Comparison of ENCODE assay signal across 11 mouse cellular contexts in genomic region chr9:75401593-75402504, GRCm38 (mm10). TPM values are rescaled to one million over a fixed set of nuclear protein-coding genes. Genes with fewer than 3 reads are reported as not detected.
DNase-seq lines count a peak whose midpoint lies in the region; ATAC-seq and TF ChIP-seq lines count a peak whose summit lies in the region.
"Had no signal": no experiment of that assay in that cellular context is flagged by ENCODE, and none has a peak within 500 bp of the region (broad histone marks: within the 10 kb centered on the region; RNA-seq: fewer than 3 reads in every experiment).

No protein-coding gene starts in this region.

- peak overlapping the region; percentile 41; the same call in 1 of the 2 replicates for H3K27ac ChIP-seq in limb, embryonic 12.5 days
- no peak overlapping the region for H3K27ac ChIP-seq in limb, embryonic 10.5 days
- peak overlapping the region; percentile 53; the same call in 1 of the 2 replicates for H3K27ac ChIP-seq in heart, postnatal 0 days (ENCODE audit: low read depth)
- no peak overlapping the region for H3K27ac ChIP-seq in stomach, embryonic 16.5 days (ENCODE audit: low read length)

- H3K4me3 ChIP-seq in limb, embryonic 12.5 days (replicated peaks): no peak overlapping the region
- H3K4me3 ChIP-seq in limb, embryonic 10.5 days: no peak overlapping the region
- H3K4me3 ChIP-seq in heart, postnatal 0 days (ENCODE audit: low read depth, low read length): no peak overlapping the region
- no peak overlapping the region for H3K4me3 ChIP-seq in stomach, embryonic 16.5 days (replicated peaks; ENCODE audit: low read length)
- H3K4me3 ChIP-seq: erythroblast, embryonic 14.5 days had no signal

- H3K4me2 ChIP-seq in limb, embryonic 12.5 days: no peak overlapping the region
- H3K4me2 ChIP-seq in heart, postnatal 0 days (ENCODE audit: low read depth, low read length): peak overlapping the region; percentile 33
- no peak overlapping the region for H3K4me2 ChIP-seq in stomach, embryonic 16.5 days (ENCODE audit: low read depth, low read length)

- TF ChIP-seq EP300 in heart, postnatal 0 days (IDR thresholded peaks at IDR 0.05; ENCODE audit: low read depth): no peak

- peaks cover 23% of the 10 kb centered on the region for H3K36me3 ChIP-seq in limb, embryonic 12.5 days
- H3K36me3 ChIP-seq in limb, embryonic 10.5 days: peaks cover 23% of the 10 kb centered on the region
- peaks cover 16% of the 10 kb centered on the region for H3K36me3 ChIP-seq in heart, postnatal 0 days (replicated peaks; ENCODE audit: control insufficient read depth, insufficient read depth, low read length)
- H3K36me3 ChIP-seq in stomach, embryonic 16.5 days (ENCODE audit: control insufficient read depth, insufficient read depth, low read length): no peaks in the 10 kb centered on the region

- no peaks in the 10 kb centered on the region for H3K9me3 ChIP-seq in limb, embryonic 12.5 days
- no peaks in the 10 kb centered on the region for H3K9me3 ChIP-seq in limb, embryonic 10.5 days (replicated peaks)
- no peaks in the 10 kb centered on the region for H3K9me3 ChIP-seq in heart, postnatal 0 days (replicated peaks; ENCODE audit: control insufficient read depth, low read length)
- no peaks in the 10 kb centered on the region for H3K9me3 ChIP-seq in stomach, embryonic 16.5 days (replicated peaks; ENCODE audit: control insufficient read depth, low read length)

- no peak for ATAC-seq in limb, embryonic 12.5 days (ENCODE audit: insufficient number of reproducible peaks, insufficient read depth, low FRiP score, low TSS enrichment, low read depth)
- no peak; the same call in 1 of the 2 replicates for ATAC-seq in heart, postnatal 0 days (ENCODE audit: insufficient read depth, low read depth)
- no peak for ATAC-seq in stomach, embryonic 16.5 days (ENCODE audit: insufficient read depth, low FRiP score)

- no peak for TF ChIP-seq CTCF in heart, postnatal 0 days (IDR thresholded peaks at IDR 0.05; ENCODE audit: low read depth)

- WGBS in limb, embryonic 12.5 days: 69% methylated on average over 20 of the region's 20 CpGs
- 80% methylated on average over 20 of the region's 20 CpGs for WGBS in limb, embryonic 10.5 days
- WGBS in heart, postnatal 0 days: 27% methylated on average over 20 of the region's 20 CpGs
- WGBS in stomach, embryonic 16.5 days: 51% methylated on average over 20 of the region's 20 CpGs

- peak; percentile 15 for DNase-seq in adrenal gland, adult 2 months
- no peak for DNase-seq in adrenal gland, adult 18-20 months (ENCODE audit: low spot score in 2 of 2)
- DNase-seq in limb, embryonic 10.5 days (ENCODE audit: low spot score): no peak
- no peak for DNase-seq in heart, postnatal 0 days (ENCODE audit: low spot score)
- DNase-seq in gastrocnemius, postnatal 4 days (ENCODE audit: low spot score in 2 of 2): no peak
- no peak for DNase-seq in cerebellum, postnatal 36 days
- DNase-seq: kidney, postnatal 4 days; lung, postnatal 10 days had no signal

- no peaks in the 10 kb centered on the region for H3K27me3 ChIP-seq in limb, embryonic 12.5 days
- H3K27me3 ChIP-seq in limb, embryonic 10.5 days (ENCODE audit: low read depth, poor library complexity, severe bottlenecking): no peaks in the 10 kb centered on the region
- no peaks in the 10 kb centered on the region for H3K27me3 ChIP-seq in heart, postnatal 0 days (ENCODE audit: control insufficient read depth, insufficient read depth, low read length)
- H3K27me3 ChIP-seq in stomach, embryonic 16.5 days (ENCODE audit: control insufficient read depth, insufficient read depth, low read length): no peaks in the 10 kb centered on the region

- peaks cover 47% of the 10 kb centered on the region for H3K4me1 ChIP-seq in limb, embryonic 12.5 days (replicated peaks)
- H3K4me1 ChIP-seq in limb, embryonic 10.5 days: peaks cover 25% of the 10 kb centered on the region
- peaks cover 39% of the 10 kb centered on the region for H3K4me1 ChIP-seq in heart, postnatal 0 days (ENCODE audit: control insufficient read depth, insufficient read depth)
- peaks cover 24% of the 10 kb centered on the region for H3K4me1 ChIP-seq in stomach, embryonic 16.5 days (ENCODE audit: control insufficient read depth, insufficient read depth, low read length)

- H3K9ac ChIP-seq in limb, embryonic 12.5 days (replicated peaks): no peak overlapping the region
- no peak overlapping the region; the same call in 1 of the 2 replicates for H3K9ac ChIP-seq in heart, postnatal 0 days (replicated peaks; ENCODE audit: low read depth, low read length)
- H3K9ac ChIP-seq in stomach, embryonic 16.5 days (ENCODE audit: low read length): peak overlapping the region; percentile 46

RNA-seq across cellular contexts. Expression of gene Mapk6, which starts 8.0 kb away (rescaled TPM):
- 10 to 100 TPM; 36.2 to 39.0 TPM for total RNA-seq in adrenal gland, adult 2 months (2021)
- 8.5 and 11.7 TPM in 2 replicates for polyA plus RNA-seq in adrenal gland, adult 2 months (2012; rRNA removed)
- total RNA-seq in adrenal gland, adult 18-20 months (2021): 10 to 100 TPM; 33.4 to 41.4 TPM
- 114 TPM in 2 replicates for polyA plus RNA-seq in limb, embryonic 12.5 days (2016; fragmentation: Nextera tagmentation; extraction: Ambion mirVana)
- 141 and 146 TPM in 2 replicates for polyA plus RNA-seq in limb, embryonic 10.5 days (2016; fragmentation: Nextera tagmentation; extraction: Ambion mirVana)
- 36.2 and 51.0 TPM in 2 replicates for total RNA-seq in heart, postnatal 0 days (2014; rRNA removed; ENCODE audit: low replicate concordance)
- polyA plus RNA-seq in heart, postnatal 0 days (2015; fragmentation: Nextera tagmentation; extraction: Ambion mirVana): 30.1 and 33.6 TPM in 2 replicates
- polyA plus RNA-seq in stomach, embryonic 16.5 days (2015; fragmentation: Nextera tagmentation; extraction: Ambion mirVana): 49.1 and 51.9 TPM in 2 replicates
- 10 to 100 TPM; 49.1 to 51.6 TPM for total RNA-seq in gastrocnemius, postnatal 4 days (2021)

RNA-seq across cellular contexts. Expression of gene Leo1, which starts 39.5 kb away (rescaled TPM):
- 10 to 100 TPM; 21.8 to 31.7 TPM for total RNA-seq in adrenal gland, adult 2 months (2021)
- 1.4 and 1.5 TPM in 2 replicates for polyA plus RNA-seq in adrenal gland, adult 2 months (2012; rRNA removed)
- total RNA-seq in adrenal gland, adult 18-20 months (2021): 10 to 100 TPM; 25.5 to 34.6 TPM
- 51.6 and 54.9 TPM in 2 replicates for polyA plus RNA-seq in limb, embryonic 12.5 days (2016; fragmentation: Nextera tagmentation; extraction: Ambion mirVana)
- polyA plus RNA-seq in limb, embryonic 10.5 days (2016; fragmentation: Nextera tagmentation; extraction: Ambion mirVana): 49.4 and 58.3 TPM in 2 replicates
- 5.7 and 11.4 TPM in 2 replicates for total RNA-seq in heart, postnatal 0 days (2014; rRNA removed; ENCODE audit: low replicate concordance)
- 19.6 and 20.0 TPM in 2 replicates for polyA plus RNA-seq in heart, postnatal 0 days (2015; fragmentation: Nextera tagmentation; extraction: Ambion mirVana)
- polyA plus RNA-seq in stomach, embryonic 16.5 days (2015; fragmentation: Nextera tagmentation; extraction: Ambion mirVana): 33.3 and 34.9 TPM in 2 replicates
- 10 to 100 TPM; 27.4 to 31.6 TPM for total RNA-seq in gastrocnemius, postnatal 4 days (2021)

RNA-seq across cellular contexts. Expression of gene Bcl2l10, which starts 54.3 kb away (rescaled TPM):
- under 1 TPM; 0.23 to 0.24 TPM for total RNA-seq in adrenal gland, adult 2 months (2021)
- polyA plus RNA-seq in adrenal gland, adult 2 months (2012; rRNA removed): 0.13 and 0.20 TPM in 2 replicates
- under 1 TPM in 1 of 2 experiments, not detected in 1; 0.99 TPM for total RNA-seq in adrenal gland, adult 18-20 months (2021)
- not detected in 2 replicates for polyA plus RNA-seq in limb, embryonic 12.5 days (2016; fragmentation: Nextera tagmentation; extraction: Ambion mirVana)
- not detected in 2 replicates for polyA plus RNA-seq in limb, embryonic 10.5 days (2016; fragmentation: Nextera tagmentation; extraction: Ambion mirVana)
- total RNA-seq in heart, postnatal 0 days (2014; rRNA removed; ENCODE audit: low replicate concordance): not detected in 2 replicates
- not detected in 2 replicates for polyA plus RNA-seq in heart, postnatal 0 days (2015; fragmentation: Nextera tagmentation; extraction: Ambion mirVana)
- polyA plus RNA-seq in stomach, embryonic 16.5 days (2015; fragmentation: Nextera tagmentation; extraction: Ambion mirVana): not detected in 2 replicates
- not detected for total RNA-seq in gastrocnemius, postnatal 4 days (2021)
- polyA plus RNA-seq: erythroblast, embryonic 14.5 days had no signal

Comparison
In these comparisons a context has a peak if more than half of its experiments do, and no peak if none do; other contexts are left out.
1. H3K27ac ChIP-seq: peak in limb, embryonic 12.5 days (single experiment) and heart, postnatal 0 days (single experiment); none in limb, embryonic 10.5 days (single experiment) and stomach, embryonic 16.5 days (single experiment).